Mouse (Mus musculus) frontal cortex, adult (tissue): ENCODE data around the gene Lgmn.

Source experiments
- ATAC-seq: cut with Nextera tagmentation; 2 replicates; pipeline ENCODE4 v1.9.2; 2017; ENCODE audit warnings: mild to moderate bottlenecking, moderate library complexity, mixed read lengths; ENCODE audit not compliant: low TSS enrichment

Gene Lgmn

GRCm38 (mm10) chr12:102439632-102440023 is at the start of gene Lgmn:
TSS of gene Lgmn (minus strand) at chr12:102439813.
- peak; percentile 99 for ATAC-seq

- no peak for ATAC-seq
Observed at GRCm38 (mm10) chr12:102484946-102485345, 45.3 kb upstream of the Lgmn start.

GRCm38 (mm10) chr12:102480481-102480880 is 40.9 kb upstream of the Lgmn start:
- no peak for ATAC-seq

- no peak for ATAC-seq
Observed at GRCm38 (mm10) chr12:102474411-102474810, 34.8 kb upstream of the Lgmn start.

- ATAC-seq: peak; percentile 98
Observed at GRCm38 (mm10) chr12:102468894-102469764, 29.5 kb upstream of the Lgmn start, which contains the start of gene Golga5. TSS of gene Golga5 (plus strand) at chr12:102469135.

- no peak for ATAC-seq
Observed at GRCm38 (mm10) chr12:102468136-102468535, 28.5 kb upstream of the Lgmn start.

- no peak for ATAC-seq
Observed at GRCm38 (mm10) chr12:102464650-102465049, 25.0 kb upstream of the Lgmn start.

GRCm38 (mm10) chr12:102461177-102461576 is 21.6 kb upstream of the Lgmn start:
- ATAC-seq: 0 out of 2 replicates have a peak, but pooled peaks have one; percentile 38

GRCm38 (mm10) chr12:102460014-102460413 is 20.4 kb upstream of the Lgmn start:
- no peak for ATAC-seq

GRCm38 (mm10) chr12:102456467-102457193 is 17.0 kb upstream of the Lgmn start:
- ATAC-seq: no peak

GRCm38 (mm10) chr12:102453581-102453980 is 14.0 kb upstream of the Lgmn start:
- ATAC-seq: no peak

GRCm38 (mm10) chr12:102451126-102451851 is 11.7 kb upstream of the Lgmn start:
- no peak for ATAC-seq

GRCm38 (mm10) chr12:102450437-102450836 is 10.8 kb upstream of the Lgmn start:
- no peak for ATAC-seq

- ATAC-seq: no peak
Observed at GRCm38 (mm10) chr12:102445436-102445835, 5.8 kb upstream of the Lgmn start.

GRCm38 (mm10) chr12:102443676-102444075 is 4.1 kb upstream of the Lgmn start:
- ATAC-seq: no peak

GRCm38 (mm10) chr12:102442639-102443038 is 3.0 kb upstream of the Lgmn start:
- no peak for ATAC-seq

- ATAC-seq: no peak
Observed at GRCm38 (mm10) chr12:102441141-102441540, 1.5 kb upstream of the Lgmn start.

- no peak for ATAC-seq
Observed at GRCm38 (mm10) chr12:102440551-102440950, 938 bp upstream of the Lgmn start.

- peak; percentile 36 for ATAC-seq
Observed at GRCm38 (mm10) chr12:102438983-102439631, 506 bp downstream of the Lgmn start.

GRCm38 (mm10) chr12:102437952-102438351 is 1.7 kb downstream of the Lgmn start:
- ATAC-seq: peak; percentile 6; the same call in 1 of the 2 replicates

GRCm38 (mm10) chr12:102436939-102437526 is 2.6 kb downstream of the Lgmn start:
- ATAC-seq: no peak
